Mouse (Mus musculus): ENCODE data around the gene Ptprf. TPM values are rescaled to one million over a fixed set of nuclear protein-coding genes. Genes with fewer than 3 reads are reported as not detected.

Gene Ptprf
- polyA plus RNA-seq, 1 experiment from 2014 or later: 65.1 TPM

DNA sequence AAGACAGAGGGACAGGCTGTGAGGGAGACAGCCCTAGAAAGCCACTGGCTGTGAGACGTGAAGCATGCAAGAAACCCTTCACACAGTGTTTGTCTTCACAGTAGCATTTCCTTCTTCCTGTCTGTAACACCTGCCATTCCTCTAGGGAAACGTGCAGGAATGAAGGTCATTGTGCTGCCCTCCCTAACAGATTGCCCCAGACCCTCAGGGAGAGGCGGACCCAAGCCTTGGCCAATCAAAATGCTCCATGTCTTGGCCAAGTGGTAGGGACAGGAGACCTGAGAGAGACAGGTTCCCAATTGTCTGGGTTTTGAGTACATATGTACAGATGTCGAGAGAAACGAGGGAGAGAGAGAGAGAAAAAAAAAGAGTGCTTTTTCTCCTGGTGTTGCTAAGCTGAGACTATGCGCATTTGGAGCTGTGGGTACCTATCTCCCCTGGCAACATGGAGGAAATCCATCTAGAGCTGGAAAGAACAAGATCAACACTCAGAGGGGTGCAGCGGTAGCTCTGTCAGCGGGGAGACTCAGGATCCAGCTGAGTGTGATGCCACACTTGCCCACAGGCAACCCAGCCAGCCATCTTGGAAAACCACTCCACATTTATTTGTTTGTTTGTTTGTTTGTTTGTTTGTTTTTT lies 28.6 kb upstream of the Ptprf start:
- H3K4me2 ChIP-seq (replicated peaks; ENCODE audit: low read depth, low read length): no peak overlapping the region
- DNase-seq (ENCODE audit: low spot score): no peak
- WGBS: 27% methylated on average over 8 of the region's 8 CpGs
- no peaks in the 10 kb centered on the region for H3K9me3 ChIP-seq (ENCODE audit: low read length)
- ATAC-seq: peak; percentile 44
- TF ChIP-seq EP300 (IDR thresholded peaks at IDR 0.05) (no peak), CTCF (IDR thresholded peaks at IDR 0.05) (no peak)
- no peaks in the 10 kb centered on the region for H3K27me3 ChIP-seq (replicated peaks; ENCODE audit: insufficient read depth, low read length)
- H3K4me3 ChIP-seq (ENCODE audit: low read depth, low read length): no peak overlapping the region
- no peak overlapping the region for H3K27ac ChIP-seq (ENCODE audit: low read length)
- H3K4me1 ChIP-seq (ENCODE audit: insufficient read depth, low read depth, low read length): no peaks in the 10 kb centered on the region; the same call in 1 of the 2 replicates
- no peak overlapping the region for H3K9ac ChIP-seq (replicated peaks; ENCODE audit: low read depth)
- H3K36me3 ChIP-seq (ENCODE audit: insufficient read depth, low read length): no peaks in the 10 kb centered on the region

DNA sequence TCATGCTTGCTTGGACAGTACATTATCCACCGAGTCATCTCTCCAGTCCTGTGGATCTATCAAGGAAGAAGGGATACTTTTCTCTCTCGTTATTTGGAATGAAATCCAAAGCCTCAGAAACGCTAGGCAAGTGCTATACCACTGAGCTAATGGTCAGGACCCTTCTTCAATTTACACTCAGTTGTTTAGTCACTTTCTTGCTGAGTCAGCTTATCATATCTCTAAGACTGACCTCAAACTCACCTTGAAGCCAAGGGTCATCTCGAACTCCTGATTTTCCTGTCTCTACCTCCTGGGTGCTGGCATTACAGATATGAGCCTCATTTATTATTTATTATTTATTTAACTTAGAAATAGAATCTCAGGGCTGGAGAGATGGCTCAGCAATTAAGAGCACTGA lies 25.5 kb upstream of the Ptprf start:
- no peak overlapping the region for H3K4me2 ChIP-seq (replicated peaks; ENCODE audit: low read depth, low read length)
- no peak overlapping the region for H3K27ac ChIP-seq (ENCODE audit: low read length)
- no peaks in the 10 kb centered on the region for H3K27me3 ChIP-seq (replicated peaks; ENCODE audit: insufficient read depth, low read length)
- 73% methylated on average over 4 of the region's 4 CpGs for WGBS
- no peaks in the 10 kb centered on the region; the same call in 1 of the 2 replicates for H3K4me1 ChIP-seq (ENCODE audit: insufficient read depth, low read depth, low read length)
- ATAC-seq (no peak), DNase-seq (ENCODE audit: low spot score) (no peak)
- H3K4me3 ChIP-seq (ENCODE audit: low read depth, low read length): no peak overlapping the region
- TF ChIP-seq EP300 (IDR thresholded peaks at IDR 0.05): no peak
- no peak for TF ChIP-seq CTCF (IDR thresholded peaks at IDR 0.05)
- no peaks in the 10 kb centered on the region for H3K36me3 ChIP-seq (ENCODE audit: insufficient read depth, low read length)
- H3K9me3 ChIP-seq (ENCODE audit: low read length): no peaks in the 10 kb centered on the region
- no peak overlapping the region for H3K9ac ChIP-seq (replicated peaks; ENCODE audit: low read depth)

DNA sequence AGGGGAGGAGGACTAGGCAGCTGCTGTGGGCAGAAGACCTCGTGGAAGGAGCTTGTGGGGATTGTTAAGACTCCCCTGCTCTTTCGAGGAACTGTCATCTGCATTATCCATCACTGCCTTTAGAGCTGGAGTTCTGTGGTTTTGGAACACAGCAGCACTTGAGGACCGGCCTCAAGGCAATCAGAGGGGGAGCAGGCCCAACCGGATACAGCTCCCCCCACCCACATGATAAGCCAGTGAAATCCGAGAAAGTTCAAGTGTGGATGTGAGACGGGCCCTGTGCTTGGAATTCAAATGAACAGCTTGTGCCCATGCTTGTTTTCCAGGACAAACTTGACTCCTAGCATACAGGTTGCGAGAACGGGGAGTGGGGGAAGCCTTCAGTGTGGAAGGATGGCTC lies 24.1 kb upstream of the Ptprf start:
- H3K27me3 ChIP-seq (replicated peaks; ENCODE audit: insufficient read depth, low read length): no peaks in the 10 kb centered on the region
- no peak for TF ChIP-seq EP300 (IDR thresholded peaks at IDR 0.05)
- no peak for TF ChIP-seq CTCF (IDR thresholded peaks at IDR 0.05)
- no peaks in the 10 kb centered on the region; the same call in 1 of the 2 replicates for H3K4me1 ChIP-seq (ENCODE audit: insufficient read depth, low read depth, low read length)
- H3K9ac ChIP-seq (replicated peaks; ENCODE audit: low read depth): no peak overlapping the region
- H3K36me3 ChIP-seq (ENCODE audit: insufficient read depth, low read length): no peaks in the 10 kb centered on the region
- H3K9me3 ChIP-seq (ENCODE audit: low read length): no peaks in the 10 kb centered on the region
- H3K27ac ChIP-seq (ENCODE audit: low read length): no peak overlapping the region
- ATAC-seq (no peak), DNase-seq (ENCODE audit: low spot score) (no peak)
- H3K4me3 ChIP-seq (ENCODE audit: low read depth, low read length): no peak overlapping the region
- WGBS: 28% methylated on average over 8 of the region's 8 CpGs
- H3K4me2 ChIP-seq (replicated peaks; ENCODE audit: low read depth, low read length): no peak overlapping the region

DNA sequence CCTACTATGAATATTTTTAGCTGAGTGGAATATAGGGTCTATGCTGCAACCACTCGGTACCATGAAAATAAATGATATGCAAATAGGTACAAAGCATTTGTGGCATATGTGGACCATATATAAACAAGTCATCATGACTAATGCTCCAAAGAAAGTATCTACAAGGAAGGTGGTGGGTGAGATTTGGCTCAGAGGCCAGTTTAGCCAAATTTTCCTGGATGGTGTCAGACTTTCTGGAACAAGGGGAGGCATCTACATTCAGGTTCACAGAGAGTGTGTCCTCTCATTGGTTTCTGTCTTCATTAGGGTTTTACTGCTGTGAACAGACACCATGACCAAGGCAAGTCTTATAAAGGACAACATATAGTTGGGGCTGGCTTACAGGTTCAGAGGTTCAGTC lies 19.3 kb upstream of the Ptprf start:
- H3K4me2 ChIP-seq (replicated peaks; ENCODE audit: low read depth, low read length): no peak overlapping the region
- no peaks in the 10 kb centered on the region for H3K9me3 ChIP-seq (ENCODE audit: low read length)
- ATAC-seq: no peak
- H3K27me3 ChIP-seq (replicated peaks; ENCODE audit: insufficient read depth, low read length): no peaks in the 10 kb centered on the region
- no peak overlapping the region for H3K27ac ChIP-seq (ENCODE audit: low read length)
- H3K4me1 ChIP-seq (ENCODE audit: insufficient read depth, low read depth, low read length): no peaks in the 10 kb centered on the region
- no peaks in the 10 kb centered on the region for H3K36me3 ChIP-seq (ENCODE audit: insufficient read depth, low read length)
- no peak overlapping the region for H3K4me3 ChIP-seq (ENCODE audit: low read depth, low read length)
- TF ChIP-seq CTCF (IDR thresholded peaks at IDR 0.05): no peak
- no peak for TF ChIP-seq EP300 (IDR thresholded peaks at IDR 0.05)
- no peak for DNase-seq (ENCODE audit: low spot score)
- H3K9ac ChIP-seq (replicated peaks; ENCODE audit: low read depth): no peak overlapping the region
- 87% methylated on average over 1 of the region's 1 CpGs for WGBS

DNA sequence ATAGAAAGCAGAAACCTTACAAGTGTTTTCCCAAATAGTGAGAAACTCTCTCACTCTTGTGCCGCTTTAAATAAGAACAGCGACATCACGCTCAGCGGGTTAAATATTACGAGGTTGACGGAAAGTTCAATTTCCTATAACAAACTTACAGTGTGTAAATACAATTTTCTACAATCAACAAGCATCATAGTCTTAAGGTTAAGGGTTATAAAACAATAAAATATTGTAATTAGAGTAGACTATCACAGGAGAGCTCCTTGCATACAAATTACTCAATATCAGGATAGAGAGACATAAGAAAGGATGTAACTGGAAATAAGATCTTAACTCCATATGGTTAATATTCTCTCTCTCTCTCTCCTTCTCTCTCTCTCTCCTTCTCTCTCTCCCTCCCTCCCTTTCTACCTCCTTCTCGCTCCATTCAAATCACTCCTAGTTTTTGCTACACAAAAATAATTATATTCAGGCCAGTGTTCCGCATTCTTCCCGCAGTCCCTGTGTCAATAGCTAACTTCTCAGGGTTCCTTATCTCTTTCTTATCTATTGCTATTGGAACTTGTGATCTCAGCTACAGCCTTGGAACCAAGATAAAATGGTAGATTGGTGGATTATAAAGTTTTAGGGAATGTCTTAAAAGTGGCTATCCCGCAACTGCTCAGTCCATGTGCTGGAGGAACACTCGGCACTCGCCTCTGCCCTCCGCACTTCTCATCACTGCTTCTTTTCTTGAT lies 16.5 kb upstream of the Ptprf start:
- no peak for DNase-seq (ENCODE audit: low spot score)
- no peak overlapping the region for H3K4me3 ChIP-seq (ENCODE audit: low read depth, low read length)
- 83% methylated on average over 13 of the region's 13 CpGs for WGBS
- H3K4me1 ChIP-seq (ENCODE audit: insufficient read depth, low read depth, low read length): no peaks in the 10 kb centered on the region
- H3K9me3 ChIP-seq (ENCODE audit: low read length): no peaks in the 10 kb centered on the region
- no peak for ATAC-seq
- no peak overlapping the region for H3K4me2 ChIP-seq (replicated peaks; ENCODE audit: low read depth, low read length)
- no peak overlapping the region for H3K9ac ChIP-seq (replicated peaks; ENCODE audit: low read depth)
- H3K27ac ChIP-seq (ENCODE audit: low read length): no peak overlapping the region
- no peaks in the 10 kb centered on the region for H3K36me3 ChIP-seq (ENCODE audit: insufficient read depth, low read length)
- no peaks in the 10 kb centered on the region for H3K27me3 ChIP-seq (replicated peaks; ENCODE audit: insufficient read depth, low read length)
- TF ChIP-seq CTCF (IDR thresholded peaks at IDR 0.05): no peak
- TF ChIP-seq EP300 (IDR thresholded peaks at IDR 0.05): no peak

DNA sequence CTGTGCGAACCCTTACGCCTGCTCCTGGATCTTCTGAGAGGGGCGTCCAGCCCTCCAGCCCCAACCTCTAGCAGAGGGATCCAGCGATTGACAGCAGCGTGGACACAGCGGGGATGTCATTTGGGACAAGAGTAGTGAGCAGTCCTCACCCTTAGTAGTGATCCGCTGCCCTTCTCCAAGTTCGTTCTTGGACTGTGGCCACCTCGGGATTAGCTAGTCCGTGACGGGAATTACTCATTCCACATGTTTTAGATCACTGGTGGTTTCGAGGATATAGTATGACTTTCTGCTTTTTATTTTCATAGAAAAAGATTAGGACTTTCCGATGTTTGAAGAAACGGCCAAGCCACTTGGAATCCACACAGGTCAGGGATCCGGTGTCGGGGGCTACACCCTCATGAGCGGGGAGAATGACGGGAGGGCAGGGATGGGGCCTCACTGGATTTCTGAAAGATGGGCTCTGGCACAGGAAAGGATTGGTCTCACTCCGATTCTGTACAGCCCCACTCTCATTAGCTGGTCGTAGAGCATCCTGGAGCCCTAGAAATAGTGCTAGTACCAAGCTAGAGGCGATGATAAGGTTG lies 15.0 kb upstream of the Ptprf start:
- H3K4me3 ChIP-seq (ENCODE audit: low read depth, low read length): no peak overlapping the region
- H3K36me3 ChIP-seq (ENCODE audit: insufficient read depth, low read length): no peaks in the 10 kb centered on the region
- DNase-seq (ENCODE audit: low spot score): no peak
- H3K27me3 ChIP-seq (replicated peaks; ENCODE audit: insufficient read depth, low read length): no peaks in the 10 kb centered on the region
- TF ChIP-seq CTCF (IDR thresholded peaks at IDR 0.05) (no peak), EP300 (IDR thresholded peaks at IDR 0.05) (no peak)
- H3K4me2 ChIP-seq (replicated peaks; ENCODE audit: low read depth, low read length): no peak overlapping the region
- no peaks in the 10 kb centered on the region for H3K9me3 ChIP-seq (ENCODE audit: low read length)
- H3K27ac ChIP-seq (ENCODE audit: low read length): no peak overlapping the region
- H3K9ac ChIP-seq (replicated peaks; ENCODE audit: low read depth): no peak overlapping the region
- ATAC-seq: no peak
- H3K4me1 ChIP-seq (ENCODE audit: insufficient read depth, low read depth, low read length): no peaks in the 10 kb centered on the region
- 81% methylated on average over 21 of the region's 21 CpGs for WGBS

All from lung, postnatal 0 days (tissue).